Mouse (Mus musculus) Muller cell, postnatal 12 days (primary cell): ENCODE measurements at regions not wholly inside any gene's neighbourhood (a gene's known extent, or its start where the extent isn't known, plus 50 kb on each side); places are given as distances from the start of the nearest gene placed in this dataset.
A peak's percentile ranks its signal among the peaks of the same experiment; 100 is the strongest.
"Not testable (repeated sequence)": the region's sequence is repeated elsewhere in the genome, so short reads cannot be mapped to it uniquely, and the experiment has no call there.

Experiments
- DNase-seq: peaks from one replicate; pipeline ENCODE4 v3.0.0-alpha.2; 2015; ENCODE audit errors: inconsistent ontology term

- peak; percentile 12 for DNase-seq
Observed at GRCm38 (mm10) chr8:42442786-42443185, 698.5 kb downstream of the Triml1 start.

GRCm38 (mm10) chr8:42402632-42403031, 738.7 kb downstream of the Triml1 start:
- DNase-seq: no peak

GRCm38 (mm10) chr8:42396886-42397285, 744.4 kb downstream of the Triml1 start:
- DNase-seq: no peak

- DNase-seq: peak; percentile 52
Observed at GRCm38 (mm10) chr8:42388816-42389215, 752.5 kb downstream of the Triml1 start.

GRCm38 (mm10) chr8:42348073-42348603, 793.1 kb downstream of the Triml1 start:
- DNase-seq: no peak

GRCm38 (mm10) chr8:42334708-42335107, 806.6 kb downstream of the Triml1 start:
- no peak for DNase-seq

- no peak for DNase-seq
Observed at GRCm38 (mm10) chr8:42324663-42325062, 816.6 kb downstream of the Triml1 start.

GRCm38 (mm10) chr8:42322862-42323261, 818.4 kb downstream of the Triml1 start:
- DNase-seq: no peak

GRCm38 (mm10) chr8:42311060-42311459, 830.2 kb downstream of the Triml1 start:
- DNase-seq: no peak

- no peak for DNase-seq
Observed at GRCm38 (mm10) chr8:42291392-42291791, 849.9 kb downstream of the Triml1 start.

GRCm38 (mm10) chr8:42282011-42282410, 859.3 kb downstream of the Triml1 start:
- no peak for DNase-seq

- peak; percentile 65 for DNase-seq
Observed at GRCm38 (mm10) chr8:42253358-42253757, 836.5 kb upstream of the Frg1 start.

GRCm38 (mm10) chr8:42242321-42242720, 825.4 kb upstream of the Frg1 start:
- DNase-seq: not testable (repeated sequence)

GRCm38 (mm10) chr8:42219857-42220600, 803.2 kb upstream of the Frg1 start:
- no peak for DNase-seq

GRCm38 (mm10) chr8:42210943-42211342, 794.1 kb upstream of the Frg1 start:
- DNase-seq: no peak

- DNase-seq: no peak
Observed at GRCm38 (mm10) chr8:42209989-42210388, 793.1 kb upstream of the Frg1 start.

- peak; percentile 77 for DNase-seq
Observed at GRCm38 (mm10) chr8:42197257-42197656, 780.4 kb upstream of the Frg1 start.

GRCm38 (mm10) chr8:42193902-42194550, 777.2 kb upstream of the Frg1 start:
- DNase-seq: no peak

- DNase-seq: no peak
Observed at GRCm38 (mm10) chr8:42187083-42187482, 770.2 kb upstream of the Frg1 start.

GRCm38 (mm10) chr8:42183288-42183878, 766.5 kb upstream of the Frg1 start:
- no peak for DNase-seq

GRCm38 (mm10) chr8:42162441-42162840, 745.6 kb upstream of the Frg1 start:
- DNase-seq: no peak

- DNase-seq: no peak
Observed at GRCm38 (mm10) chr8:42157006-42157405, 740.1 kb upstream of the Frg1 start.

GRCm38 (mm10) chr8:42156588-42156987, 739.7 kb upstream of the Frg1 start:
- DNase-seq: no peak
